7 mouse cellular contexts compared by ENCODE assay signal in the genomic region with DNA sequence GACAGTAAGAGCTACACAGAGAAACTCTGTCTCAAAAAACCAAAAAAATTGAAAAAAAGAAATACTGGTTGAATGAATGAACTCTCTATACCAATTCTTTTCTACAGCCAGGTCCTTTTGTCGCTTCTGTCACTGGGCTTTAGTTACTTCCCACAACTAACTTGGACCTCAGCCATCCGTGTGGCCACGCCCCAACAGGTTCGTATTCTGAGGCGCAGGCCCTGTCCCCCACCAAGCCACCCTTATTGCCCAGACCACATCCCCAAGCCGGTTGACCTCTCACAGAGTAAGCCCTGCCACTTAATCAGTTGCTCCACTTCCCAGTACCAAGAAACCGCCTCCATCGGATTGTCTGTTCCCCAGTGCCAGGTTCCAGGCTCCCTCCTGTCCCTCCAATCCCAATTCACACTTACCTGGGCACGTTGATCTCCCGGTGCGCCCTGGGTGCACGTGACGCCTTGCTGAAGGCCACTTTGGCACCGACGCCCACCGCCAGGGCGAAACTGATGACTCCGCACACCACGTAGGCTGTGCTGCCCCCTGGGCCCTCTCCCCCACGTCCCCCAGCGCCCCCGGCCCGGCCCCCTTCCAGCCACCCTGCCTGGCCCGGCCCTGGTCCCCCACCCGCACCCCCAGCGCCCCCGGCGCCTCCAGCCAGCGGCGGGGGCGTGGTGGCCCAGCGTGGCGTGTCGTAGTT. TPM values are rescaled to one million over a fixed set of nuclear protein-coding genes. Genes with fewer than 3 reads are reported as not detected.
DNase-seq lines count a peak whose midpoint lies in the region; ATAC-seq and TF ChIP-seq lines count a peak whose summit lies in the region.

No protein-coding gene starts in this region.

- TF ChIP-seq EP300 in stomach, postnatal 0 days (optimal IDR thresholded peaks at IDR 0.05) = no peak

- 5% methylated on average over 33 of the region's 34 CpGs for WGBS in hindbrain, embryonic 15.5 days
- WGBS in lung, embryonic 14.5 days = 4% methylated on average over 34 of the region's 34 CpGs
- 6% methylated on average over 32 of the region's 34 CpGs for WGBS in stomach, postnatal 0 days

- H3K9me3 ChIP-seq in E14TG2a.4 (ENCODE audit: low read length) = no peaks in the 10 kb centered on the region
- H3K9me3 ChIP-seq in hindbrain, embryonic 15.5 days = no peaks in the 10 kb centered on the region
- H3K9me3 ChIP-seq in lung, embryonic 14.5 days (ENCODE audit: low read depth, low read length) = no peaks in the 10 kb centered on the region
- no peaks in the 10 kb centered on the region for H3K9me3 ChIP-seq in stomach, postnatal 0 days (ENCODE audit: control insufficient read depth, low read length)

- peaks cover 48% of the 10 kb centered on the region for H3K4me1 ChIP-seq in E14TG2a.4 (replicated peaks; ENCODE audit: low read depth, low read length)
- peaks cover 18% of the 10 kb centered on the region for H3K4me1 ChIP-seq in hindbrain, embryonic 15.5 days (replicated peaks)
- H3K4me1 ChIP-seq in lung, embryonic 14.5 days (ENCODE audit: insufficient read depth) = no peaks in the 10 kb centered on the region
- 0 out of 2 replicates have a peak, but pooled peaks cover 3% of the 10 kb centered on the region for H3K4me1 ChIP-seq in stomach, postnatal 0 days (replicated peaks; ENCODE audit: control insufficient read depth, insufficient read depth)

- peak; percentile 67 for DNase-seq in R1 (ENCODE audit: low read depth, low spot score)
- peak; percentile 24 for DNase-seq in lung, embryonic 14.5 days
- peak; percentile 26 for DNase-seq in stomach, postnatal 0 days (ENCODE audit: low spot score)
- no peak for DNase-seq in spleen, postnatal 4 days (ENCODE audit: low spot score in 2 of 2)
- DNase-seq in MN1 (ENCODE audit: low spot score) = no peak

- peak; percentile 59; the same call in 1 of the 2 replicates for ATAC-seq in hindbrain, embryonic 15.5 days (ENCODE audit: low FRiP score, low read depth)
- no peak; the same call in 1 of the 2 replicates for ATAC-seq in lung, embryonic 14.5 days (ENCODE audit: insufficient read depth)
- ATAC-seq in stomach, postnatal 0 days (ENCODE audit: low FRiP score, low TSS enrichment) = peak; percentile 46

- H3K27ac ChIP-seq in hindbrain, embryonic 15.5 days (replicated peaks) = peak overlapping the region; percentile 85
- H3K27ac ChIP-seq in lung, embryonic 14.5 days (ENCODE audit: low read depth) = peak overlapping the region; percentile 71; the same call in 1 of the 2 replicates
- no peak overlapping the region for H3K27ac ChIP-seq in stomach, postnatal 0 days (replicated peaks)

- no peak for TF ChIP-seq CTCF in E14TG2a.4 (conservative IDR thresholded peaks at IDR 0.05; ENCODE audit: low read length)
- TF ChIP-seq CTCF in lung, embryonic 14.5 days (IDR thresholded peaks at IDR 0.05; ENCODE audit: low read depth) = no peak
- no peak for TF ChIP-seq CTCF in stomach, postnatal 0 days (IDR thresholded peaks at IDR 0.05; ENCODE audit: low read depth)

- peak overlapping the region; percentile 61 for H3K9ac ChIP-seq in hindbrain, embryonic 15.5 days
- peak overlapping the region; percentile 52; the same call in 1 of the 2 replicates for H3K9ac ChIP-seq in lung, embryonic 14.5 days
- H3K9ac ChIP-seq in stomach, postnatal 0 days (ENCODE audit: low read length) = peak overlapping the region; percentile 38; the same call in 1 of the 2 replicates

- peaks cover 50% of the 10 kb centered on the region for H3K27me3 ChIP-seq in E14TG2a.4 (ENCODE audit: insufficient read depth, low read length)
- H3K27me3 ChIP-seq in hindbrain, embryonic 15.5 days = 0 out of 2 replicates have a peak, but pooled peaks cover 6% of the 10 kb centered on the region
- H3K27me3 ChIP-seq in lung, embryonic 14.5 days (ENCODE audit: insufficient read depth, low read length) = peaks cover 19% of the 10 kb centered on the region
- H3K27me3 ChIP-seq in stomach, postnatal 0 days (ENCODE audit: control insufficient read depth, insufficient read depth, low read length) = no peaks in the 10 kb centered on the region; the same call in 1 of the 2 replicates

- H3K36me3 ChIP-seq in E14TG2a.4 (ENCODE audit: insufficient read depth, low read length) = peaks cover 10% of the 10 kb centered on the region
- H3K36me3 ChIP-seq in hindbrain, embryonic 15.5 days = no peaks in the 10 kb centered on the region; the same call in 1 of the 2 replicates
- H3K36me3 ChIP-seq in lung, embryonic 14.5 days (ENCODE audit: insufficient read depth) = no peaks in the 10 kb centered on the region
- no peaks in the 10 kb centered on the region for H3K36me3 ChIP-seq in stomach, postnatal 0 days (ENCODE audit: control insufficient read depth, insufficient read depth, low read length)

- H3K4me3 ChIP-seq in E14TG2a.4 (replicated peaks; ENCODE audit: low read length) = peak overlapping the region; percentile 87
- H3K4me3 ChIP-seq in hindbrain, embryonic 15.5 days = peak overlapping the region; percentile 52
- peak overlapping the region; percentile 48 for H3K4me3 ChIP-seq in lung, embryonic 14.5 days (ENCODE audit: low read depth, low read length)
- H3K4me3 ChIP-seq in stomach, postnatal 0 days (ENCODE audit: low read depth, low read length) = peak overlapping the region; percentile 35

- peak overlapping the region; percentile 86 for H3K4me2 ChIP-seq in hindbrain, embryonic 15.5 days
- H3K4me2 ChIP-seq in lung, embryonic 14.5 days = peak overlapping the region; percentile 72
- peak overlapping the region; percentile 87 for H3K4me2 ChIP-seq in stomach, postnatal 0 days (replicated peaks; ENCODE audit: low read depth)

RNA-seq across cellular contexts. Expression of a gene that starts 8.7 kb away (rescaled TPM):
- 10.8 and 12.8 TPM in 2 replicates for polyA plus RNA-seq in hindbrain, embryonic 15.5 days (2015; fragmentation: Nextera tagmentation; extraction: Ambion mirVana)
- polyA plus RNA-seq in lung, embryonic 14.5 days (2014; fragmentation: Nextera tagmentation; extraction: Ambion mirVana) = 1.1 and 1.3 TPM in 2 replicates
- polyA plus RNA-seq in stomach, postnatal 0 days (2015; fragmentation: Nextera tagmentation; extraction: Ambion mirVana) = 0.15 and 0.16 TPM in 2 replicates

RNA-seq across cellular contexts. Expression of a gene that starts 23.4 kb away (rescaled TPM):
- polyA plus RNA-seq in hindbrain, embryonic 15.5 days (2015; fragmentation: Nextera tagmentation; extraction: Ambion mirVana) = 269 and 295 TPM in 2 replicates
- 428 and 470 TPM in 2 replicates for polyA plus RNA-seq in lung, embryonic 14.5 days (2014; fragmentation: Nextera tagmentation; extraction: Ambion mirVana)
- 95.5 and 111 TPM in 2 replicates for polyA plus RNA-seq in stomach, postnatal 0 days (2015; fragmentation: Nextera tagmentation; extraction: Ambion mirVana)

RNA-seq across cellular contexts. Expression of a gene that starts 34.3 kb away (rescaled TPM):
- polyA plus RNA-seq in hindbrain, embryonic 15.5 days (2015; fragmentation: Nextera tagmentation; extraction: Ambion mirVana) = 3.2 and 4.1 TPM in 2 replicates
- 5.8 and 6.1 TPM in 2 replicates for polyA plus RNA-seq in lung, embryonic 14.5 days (2014; fragmentation: Nextera tagmentation; extraction: Ambion mirVana)
- polyA plus RNA-seq in stomach, postnatal 0 days (2015; fragmentation: Nextera tagmentation; extraction: Ambion mirVana) = 17.5 and 21.7 TPM in 2 replicates

RNA-seq across cellular contexts. Expression of a gene that starts 41.2 kb away (rescaled TPM):
- polyA plus RNA-seq in hindbrain, embryonic 15.5 days (2015; fragmentation: Nextera tagmentation; extraction: Ambion mirVana) = 0.75 and 0.77 TPM in 2 replicates
- polyA plus RNA-seq in lung, embryonic 14.5 days (2014; fragmentation: Nextera tagmentation; extraction: Ambion mirVana) = 0.88 and 0.91 TPM in 2 replicates
- 0.56 and 0.67 TPM in 2 replicates for polyA plus RNA-seq in stomach, postnatal 0 days (2015; fragmentation: Nextera tagmentation; extraction: Ambion mirVana)

RNA-seq across cellular contexts. Expression of a gene that starts 43.1 kb away (rescaled TPM):
- polyA plus RNA-seq in hindbrain, embryonic 15.5 days (2015; fragmentation: Nextera tagmentation; extraction: Ambion mirVana) = 212 and 228 TPM in 2 replicates
- polyA plus RNA-seq in lung, embryonic 14.5 days (2014; fragmentation: Nextera tagmentation; extraction: Ambion mirVana) = 294 and 337 TPM in 2 replicates
- 322 and 359 TPM in 2 replicates for polyA plus RNA-seq in stomach, postnatal 0 days (2015; fragmentation: Nextera tagmentation; extraction: Ambion mirVana)

Comparison
In these comparisons a context has a peak if more than half of its experiments do, and no peak if none do; other contexts are left out.
1. H3K4me3 ChIP-seq: peak in every context shown above with its lines; median percentile 87 in E14TG2a.4; 52 in hindbrain, embryonic 15.5 days; 48 in lung, embryonic 14.5 days; 35 in stomach, postnatal 0 days.
2. DNase-seq: peak in R1 (single experiment), lung, embryonic 14.5 days (single experiment) and stomach, postnatal 0 days (single experiment); none in spleen, postnatal 4 days (0 of 2) and MN1 (single experiment).
3. Peak in every context shown above with its lines, with median percentiles within 50 percentile points of each other: H3K4me2 ChIP-seq and H3K9ac ChIP-seq.